Mouse (Mus musculus) brain, embryonic 14.5 days (tissue): Measurements from ENCODE around the gene Hpca. TPM values are rescaled to one million over a fixed set of nuclear protein-coding genes. Genes with fewer than 3 reads are reported as not detected.

ENCODE experiments used
- DNase-seq: peaks from one replicate; pipeline ENCODE4 v3.0.0-alpha.2; 2011; ENCODE audit warnings: low read depth
- CTCF ChIP-seq: fragments of 200-500 bp; IDR thresholded peaks from 2 replicates; pipeline ENCODE4 v1.5.1; 2012; ENCODE audit warnings: inconsistent platforms, mild to moderate bottlenecking, moderate library complexity, borderline replicate concordance; ENCODE audit not compliant: insufficient read depth, insufficient read length; ENCODE audit errors: extremely low read depth
- POLR2A ChIP-seq: fragments of 200-500 bp; IDR thresholded peaks from 2 replicates; pipeline ENCODE4 v1.6.1; 2012; ENCODE audit warnings: mild to moderate bottlenecking, inconsistent platforms, borderline replicate concordance; ENCODE audit not compliant: poor library complexity, insufficient read depth, insufficient read length, severe bottlenecking; ENCODE audit errors: extremely low read depth
- polyA plus RNA-seq: library from polyadenylated mRNA; depleted of rRNA; stranded (reverse); fragments of >200 nt; gene quantifications from 2 replicates; pipeline ENCODE4 v1.2.3, GENCODE M21; 2012

Gene Hpca
- polyA plus RNA-seq, 1 experiment = 57.2 TPM

DNA sequence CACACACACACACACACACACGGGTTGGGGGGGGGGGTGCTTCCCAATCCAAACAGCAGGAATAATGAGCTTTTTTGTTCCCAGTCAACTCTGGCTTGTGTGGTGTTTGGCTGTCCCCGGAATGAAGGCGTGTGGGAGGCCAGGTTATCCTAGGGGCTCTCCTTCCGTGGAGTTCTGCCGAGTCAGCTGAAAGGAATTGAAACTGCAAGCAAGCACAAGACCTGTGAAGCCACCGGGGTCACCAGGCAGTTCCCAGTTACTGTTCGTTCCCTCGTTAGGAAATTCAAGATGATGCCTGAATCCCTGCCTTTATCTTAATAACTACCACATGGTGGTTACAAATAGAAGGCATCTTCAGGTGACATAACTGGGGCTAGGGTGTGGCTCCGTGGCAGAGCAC is 7.6 kb upstream of the Hpca start:
- no peak for DNase-seq
- no peak for TF ChIP-seq POLR2A
- TF ChIP-seq CTCF = no peak

DNA sequence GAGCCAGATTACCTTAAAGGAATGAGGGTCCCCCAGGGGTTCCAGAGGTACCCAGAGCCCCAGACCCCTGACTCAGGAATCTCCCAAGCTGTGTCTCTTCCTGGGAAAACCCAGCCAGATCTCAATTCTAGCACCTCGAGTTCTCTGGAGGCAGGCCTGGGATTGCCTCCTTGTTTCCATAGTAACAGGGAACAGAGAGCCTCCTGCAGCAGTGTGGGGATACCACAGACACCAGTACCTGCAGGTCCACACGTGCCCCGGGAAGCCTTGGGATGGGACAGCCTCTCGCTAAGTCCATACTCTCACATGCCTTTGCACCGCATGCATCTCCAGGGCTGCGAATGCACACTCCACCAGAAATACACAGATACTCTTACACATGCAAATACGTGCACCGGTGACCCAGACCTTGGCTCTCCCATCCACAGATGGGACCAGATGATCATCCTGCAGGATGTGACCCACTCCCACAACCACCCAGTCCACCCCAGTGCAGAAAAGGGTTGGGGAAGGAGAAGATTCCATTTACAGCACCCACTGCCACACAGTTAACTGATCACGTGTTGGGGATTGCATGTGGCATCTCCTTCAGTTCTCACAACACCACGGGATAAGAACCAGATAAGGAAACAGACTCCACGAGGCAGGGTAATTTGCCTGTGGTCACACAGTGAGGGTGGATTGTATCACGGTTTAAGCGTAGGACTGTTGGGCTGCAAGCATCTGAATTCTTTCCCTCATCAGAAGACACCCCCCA is 6.9 kb upstream of the Hpca start:
- peak; percentile 67 for DNase-seq
- TF ChIP-seq CTCF (no peak), POLR2A (no peak)

DNA sequence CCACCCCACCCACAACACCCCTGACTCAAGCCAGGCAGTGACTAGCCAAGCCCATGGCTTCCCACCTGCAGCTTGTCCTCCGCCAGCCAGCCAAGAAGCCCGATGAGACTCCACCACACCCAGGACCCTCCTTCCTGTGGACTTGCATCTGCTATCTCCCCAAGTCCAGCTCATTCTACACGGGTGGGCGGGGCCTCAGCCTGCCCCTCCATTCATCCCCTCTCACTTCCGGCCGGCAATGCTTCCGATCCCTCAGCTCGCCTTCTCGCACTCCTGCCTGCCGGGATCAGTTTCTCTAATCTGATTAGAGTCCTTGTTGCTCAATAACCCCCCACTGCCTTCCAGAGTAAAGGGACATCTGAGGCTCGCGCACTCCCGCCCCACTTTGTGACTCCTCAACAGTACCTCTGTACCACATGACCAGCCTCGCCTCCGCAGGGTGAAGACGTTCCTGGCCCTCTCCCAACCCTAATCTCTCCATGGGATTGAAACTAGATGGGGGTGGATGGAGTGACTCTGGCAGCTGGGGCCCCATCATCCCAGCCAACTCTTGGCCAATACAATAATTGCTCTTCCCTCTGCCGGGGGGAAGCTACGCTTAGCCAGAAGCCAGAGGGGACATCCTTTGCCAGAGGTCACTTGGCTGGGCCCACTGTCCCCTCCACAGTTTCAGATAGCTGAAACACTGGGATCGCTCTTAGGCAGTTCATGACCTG is 4.1 kb upstream of the Hpca start:
- TF ChIP-seq POLR2A = no peak
- no peak for TF ChIP-seq CTCF
- DNase-seq = no peak

DNA sequence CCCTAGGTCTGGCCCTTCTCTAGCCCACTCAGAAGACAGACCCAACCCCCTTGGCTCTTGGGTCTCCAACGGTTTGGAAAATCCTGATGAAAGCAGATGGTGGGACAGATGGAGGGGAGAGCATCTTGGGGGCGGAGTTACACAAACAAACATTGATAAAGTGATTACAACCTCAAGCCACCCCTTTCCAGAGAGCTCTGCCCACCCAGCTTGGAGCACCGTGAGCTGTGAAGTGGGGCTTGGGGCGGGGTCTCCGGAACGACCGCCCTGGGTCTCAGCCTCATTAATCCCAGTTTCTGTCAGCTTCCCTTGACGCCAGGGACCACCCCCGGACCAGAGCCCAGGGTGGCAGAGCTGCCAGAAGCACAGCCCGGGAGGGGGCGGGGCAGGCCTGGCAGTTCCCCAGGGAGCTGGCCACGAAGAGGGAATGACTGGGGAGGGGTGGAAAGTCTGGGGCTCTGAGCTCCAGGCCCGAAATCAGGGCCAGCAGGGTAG is 2.9 kb upstream of the Hpca start:
- no peak for TF ChIP-seq CTCF
- no peak for TF ChIP-seq POLR2A
- peak; percentile 88 for DNase-seq

DNA sequence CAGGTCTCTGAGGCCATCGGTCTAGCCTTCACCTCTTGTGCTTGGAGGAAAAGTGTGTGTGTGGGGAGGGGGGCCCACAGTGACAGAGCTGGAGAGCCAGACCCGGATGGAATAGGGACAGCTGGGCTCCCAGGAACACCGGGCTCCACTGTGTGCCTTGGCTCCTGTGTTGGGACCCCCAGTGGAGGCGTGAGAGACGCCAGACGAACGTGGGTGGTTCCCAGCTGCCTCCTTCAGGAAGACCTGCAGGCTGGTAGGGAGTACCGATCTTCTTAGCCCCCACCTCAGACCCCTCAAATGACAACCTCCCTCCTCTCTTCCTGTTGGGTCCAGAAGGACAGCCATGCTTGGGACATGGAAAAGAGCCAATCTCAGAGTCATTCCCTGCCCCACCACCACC is 883 bp upstream of the Hpca start:
- peak; percentile 66 for DNase-seq
- no peak for TF ChIP-seq CTCF

DNA sequence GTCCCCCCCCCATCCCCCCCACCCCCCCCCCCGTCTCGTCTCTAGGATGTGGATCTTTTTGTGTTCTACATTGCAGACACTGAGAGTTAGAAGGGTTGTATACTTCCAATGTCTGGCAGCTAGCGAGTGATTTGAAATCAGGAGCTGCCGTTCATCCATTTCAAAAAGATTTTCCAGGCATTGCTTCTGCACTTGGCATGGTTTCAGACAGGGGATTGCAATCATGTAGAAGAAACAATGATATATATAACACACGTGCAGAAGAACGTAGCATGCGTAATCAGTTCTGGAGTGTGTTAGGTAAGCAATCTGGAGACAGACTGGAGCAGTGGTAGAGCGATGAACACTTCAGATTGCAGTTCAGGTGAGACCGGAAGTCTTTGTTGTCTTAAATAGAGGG is 271 bp upstream of the Hpca start:
- no peak for DNase-seq
- TF ChIP-seq POLR2A = no peak
- no peak for TF ChIP-seq CTCF

DNA sequence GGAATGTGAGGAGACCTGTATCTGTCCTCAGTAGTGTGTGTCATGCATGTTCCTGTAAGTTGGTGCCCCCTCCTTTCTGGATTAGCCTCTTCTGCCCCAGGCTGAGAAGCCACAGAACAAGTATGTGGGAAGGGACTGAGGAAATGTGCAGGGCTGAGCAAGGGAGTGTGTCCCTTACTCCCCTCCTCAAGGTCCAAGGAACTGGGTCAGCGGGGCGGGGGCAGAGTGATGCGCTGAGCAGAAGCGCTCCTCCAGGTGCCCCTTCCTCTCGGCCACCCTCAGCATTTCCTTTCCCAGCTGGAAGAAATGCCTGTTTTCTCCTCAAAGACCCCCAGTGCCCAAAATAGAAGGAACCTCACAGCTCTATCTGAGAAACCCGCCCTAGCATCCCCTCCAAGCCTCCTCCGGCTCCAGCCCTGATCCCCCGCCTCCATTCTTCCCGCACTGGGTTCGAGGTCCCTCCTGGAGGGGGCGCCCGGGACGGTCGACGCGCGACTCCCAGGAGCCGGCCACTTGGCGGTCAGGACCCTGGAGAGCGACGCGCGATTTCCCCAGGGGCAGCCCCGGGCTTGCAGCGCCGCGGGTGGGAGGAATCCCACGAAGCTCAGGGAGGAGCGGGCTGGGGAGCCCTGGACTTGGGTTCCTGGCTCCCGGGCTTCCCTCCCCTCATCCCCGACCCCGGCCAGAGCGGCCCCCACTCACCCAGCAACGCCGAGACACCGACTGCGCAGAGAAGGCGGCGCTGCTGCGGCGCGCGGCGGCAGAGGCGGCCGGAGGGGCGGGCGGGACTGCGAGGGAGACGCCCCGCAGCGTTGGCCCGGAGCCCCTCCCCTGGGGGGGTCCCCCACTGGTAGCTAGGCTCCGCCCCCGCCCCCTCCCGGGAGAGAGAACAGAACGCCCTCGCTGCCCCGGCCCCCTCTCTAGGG is 1.1 kb downstream of the Hpca start:
- TF ChIP-seq POLR2A = no peak
- peak; percentile 16; the same call in 1 of the 2 replicates for TF ChIP-seq CTCF
- peak; percentile 64 for DNase-seq

DNA sequence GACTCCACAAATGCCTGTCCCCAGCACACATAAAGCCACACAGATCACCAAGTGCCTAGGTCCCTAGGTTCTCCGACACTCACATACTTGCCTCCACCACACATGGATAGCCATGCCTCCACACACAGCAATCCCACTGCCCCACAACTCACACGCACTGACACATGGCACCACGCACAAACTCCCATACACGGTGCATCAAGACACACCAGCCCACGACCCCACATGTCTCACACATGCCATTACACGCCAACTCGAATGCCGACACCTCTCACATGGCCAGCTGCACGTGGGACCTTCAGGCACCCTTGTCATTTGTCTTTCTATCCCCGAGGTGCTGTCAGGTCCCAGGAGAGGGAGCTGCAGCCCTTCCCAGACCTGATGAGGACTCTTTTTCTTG is 2.1 kb downstream of the Hpca start:
- TF ChIP-seq CTCF (no peak), POLR2A (no peak)
- DNase-seq = no peak

DNA sequence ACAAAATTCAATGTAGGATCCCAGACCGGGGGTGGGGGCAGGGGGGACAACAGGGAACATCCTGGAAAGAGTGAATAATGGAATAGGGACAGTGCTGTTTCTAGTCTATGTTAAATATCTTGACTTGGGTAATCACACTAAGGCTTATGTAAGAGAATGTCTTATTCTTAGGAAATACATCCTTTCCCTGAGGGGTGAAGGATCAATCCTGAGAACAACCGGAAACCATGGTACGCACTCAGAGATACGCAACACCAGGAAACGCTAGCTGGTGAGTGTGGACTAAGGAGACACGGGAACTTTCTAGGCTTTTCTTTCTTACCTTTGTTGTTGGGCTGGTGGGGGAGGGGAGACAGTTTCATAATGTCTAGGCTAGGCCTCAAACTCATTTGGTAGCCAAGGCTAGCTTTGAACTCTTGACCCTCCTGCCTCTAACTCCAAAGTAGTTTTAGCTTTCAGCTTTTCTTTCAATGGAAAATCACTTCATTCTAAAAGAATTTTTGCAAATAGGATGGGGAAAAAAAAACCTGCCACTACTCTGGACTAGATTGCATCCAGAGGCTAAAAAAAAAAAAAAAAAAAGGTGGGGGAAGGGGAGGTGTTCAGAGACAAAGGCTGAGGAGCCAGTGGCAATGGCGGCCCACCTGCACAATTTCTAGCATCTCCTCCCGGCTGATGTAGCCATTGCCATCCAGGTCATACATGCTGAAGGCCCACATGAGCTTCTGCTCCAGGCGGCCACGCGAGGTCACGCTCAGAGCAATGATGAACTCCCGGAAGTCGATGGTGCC is 3.9 kb downstream of the Hpca start:
- no peak for TF ChIP-seq POLR2A
- TF ChIP-seq CTCF = no peak
- DNase-seq = no peak

DNA sequence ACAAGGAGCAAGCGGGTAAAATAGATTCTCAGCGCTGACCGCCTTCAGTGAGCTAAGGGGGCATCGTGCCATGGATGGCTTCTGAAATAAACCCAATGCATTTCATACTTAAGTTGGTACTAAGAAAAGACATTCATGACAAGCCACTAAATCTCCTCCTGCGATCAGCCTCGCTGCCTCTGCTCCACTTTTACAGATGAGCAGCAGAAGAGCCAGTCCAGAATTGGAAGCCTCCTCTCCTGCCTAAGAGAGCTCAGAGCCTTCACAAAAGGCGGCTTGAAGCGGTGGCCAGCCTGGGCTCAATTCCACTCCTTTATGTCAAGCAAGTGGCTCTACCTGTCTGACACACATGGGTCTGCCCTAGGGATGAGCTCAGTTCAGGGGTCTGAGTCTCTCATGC is 5.1 kb downstream of the Hpca start:
- DNase-seq = no peak
- TF ChIP-seq CTCF (no peak), POLR2A (no peak)

DNA sequence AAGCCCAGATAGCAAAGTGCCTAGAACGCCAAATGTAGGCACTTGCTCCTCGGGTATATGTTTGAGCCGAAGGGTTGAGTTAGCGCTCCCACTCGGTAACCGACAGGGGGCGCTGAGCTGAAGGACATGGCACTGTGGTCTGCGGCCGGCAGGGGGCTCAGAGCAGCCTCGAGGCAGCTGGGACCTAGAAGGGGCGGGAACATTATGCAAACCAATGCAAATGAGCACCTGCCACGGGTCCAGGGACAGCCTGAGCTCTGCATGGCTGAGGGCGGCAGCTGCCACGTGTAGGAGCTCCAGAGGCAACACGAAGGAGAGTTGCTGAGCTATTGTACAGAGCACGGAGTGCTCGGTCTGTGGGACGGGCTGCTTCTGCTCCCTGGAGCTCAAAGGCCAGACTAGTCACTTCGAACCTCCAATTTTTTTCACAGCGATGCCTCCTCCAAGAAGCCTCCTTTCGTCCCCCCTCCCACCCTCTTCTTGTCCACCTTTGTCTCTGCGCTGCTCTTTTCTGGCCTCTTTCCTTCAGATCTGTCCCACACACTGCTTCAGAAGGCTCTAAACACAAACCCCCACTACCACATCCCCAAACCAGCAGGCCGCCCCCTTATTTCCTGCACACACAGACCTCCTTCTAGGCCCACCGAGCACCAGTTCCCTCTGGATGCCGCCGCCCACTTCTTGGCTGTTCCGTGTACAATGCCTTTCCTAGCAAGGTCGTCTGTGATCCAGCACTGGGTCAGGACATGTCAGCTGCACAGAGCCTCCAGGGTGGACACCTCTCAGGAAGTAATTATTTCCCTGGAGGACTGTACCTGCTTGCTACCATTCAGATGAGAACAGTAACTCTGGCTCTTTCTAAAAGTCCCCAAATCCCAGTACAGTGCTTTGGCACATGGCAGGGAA is 8.5 kb downstream of the Hpca start:
- peak; percentile 99 for TF ChIP-seq CTCF
- no peak for TF ChIP-seq POLR2A
- peak; percentile 97 for DNase-seq
